Mouse (Mus musculus) MEL-GATA-1-ER (cell line): ENCODE measurements around the gene Itih5.

Experiments used
- DNase-seq: peaks from one replicate; pipeline ENCODE4 v3.0.0-alpha.2; 2012; ENCODE audit warnings: low read depth; ENCODE audit errors: extremely low read depth

Gene Itih5

DNA sequence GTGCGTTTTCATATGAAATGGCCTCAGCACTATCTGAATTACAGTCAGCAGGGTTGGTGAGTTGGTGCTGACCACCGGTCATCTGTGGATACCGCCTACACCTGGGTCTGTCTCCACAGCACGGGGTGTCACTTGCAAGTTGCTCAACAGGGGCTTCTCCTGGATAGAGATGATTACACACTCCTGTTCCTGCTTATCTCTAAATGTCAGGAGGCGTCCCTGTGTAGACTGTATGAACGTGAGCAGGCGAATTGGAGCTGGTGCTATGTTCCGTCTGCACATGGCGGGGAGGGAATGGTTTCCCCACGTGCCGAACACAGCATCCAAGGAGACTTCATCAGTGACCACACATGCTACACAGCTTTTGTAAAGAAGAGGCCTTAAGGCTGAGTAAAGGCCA, 13.9 kb downstream of the Itih5 start:
- no peak for DNase-seq

- DNase-seq: no peak
Observed at GRCm38 (mm10) chr2:10168016-10168415, 14.6 kb downstream of the Itih5 start.

DNA sequence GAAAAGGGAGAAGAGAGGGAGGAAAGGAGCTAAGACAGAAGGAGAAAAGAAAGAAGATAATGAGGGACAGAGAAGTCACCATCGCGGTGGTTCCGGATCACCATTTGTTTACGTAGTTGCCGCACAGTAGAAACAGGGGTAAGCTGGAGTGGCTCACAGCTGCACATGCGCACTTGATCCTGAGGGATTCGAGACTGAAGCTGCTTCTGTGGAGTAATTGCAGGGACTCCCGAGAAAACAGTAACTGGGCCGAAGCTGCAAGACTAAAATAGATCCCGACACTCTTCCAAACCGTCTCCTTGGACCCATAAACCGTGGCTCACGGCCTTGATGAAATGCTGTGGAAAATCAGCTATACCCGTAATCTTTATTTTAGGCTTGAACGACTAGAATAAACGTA, 16.6 kb downstream of the Itih5 start:
- DNase-seq: no peak

- DNase-seq: no peak
Observed at GRCm38 (mm10) chr2:10193553-10193952, 40.2 kb downstream of the Itih5 start.

GRCm38 (mm10) chr2:10195162-10195561, 41.8 kb downstream of the Itih5 start:
- peak; percentile 16 for DNase-seq

GRCm38 (mm10) chr2:10199326-10199725, 46.0 kb downstream of the Itih5 start:
- no peak for DNase-seq

GRCm38 (mm10) chr2:10200736-10201285, 47.4 kb downstream of the Itih5 start:
- DNase-seq: no peak

DNA sequence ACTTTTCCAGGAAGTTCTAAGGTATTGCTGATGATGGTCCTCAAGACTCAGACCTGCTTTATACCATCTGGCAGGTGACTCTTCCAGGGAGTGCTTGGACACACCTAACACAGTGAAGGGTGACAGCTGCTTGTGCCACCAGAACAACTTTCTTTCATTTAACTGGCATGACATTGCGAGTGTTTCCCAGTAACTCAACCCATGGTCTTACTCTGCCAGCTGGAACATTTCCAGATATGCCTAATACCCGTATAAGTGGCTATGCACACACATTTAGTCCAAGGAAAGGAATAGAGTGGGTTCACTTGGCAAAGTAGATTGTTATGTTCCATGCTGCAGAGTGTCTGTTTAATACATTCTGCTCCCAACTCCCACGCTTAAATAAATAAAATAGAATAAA, 50.9 kb downstream of the Itih5 start:
- DNase-seq: no peak

- DNase-seq: no peak
Observed at GRCm38 (mm10) chr2:10213468-10213867, 60.1 kb downstream of the Itih5 start.

DNA sequence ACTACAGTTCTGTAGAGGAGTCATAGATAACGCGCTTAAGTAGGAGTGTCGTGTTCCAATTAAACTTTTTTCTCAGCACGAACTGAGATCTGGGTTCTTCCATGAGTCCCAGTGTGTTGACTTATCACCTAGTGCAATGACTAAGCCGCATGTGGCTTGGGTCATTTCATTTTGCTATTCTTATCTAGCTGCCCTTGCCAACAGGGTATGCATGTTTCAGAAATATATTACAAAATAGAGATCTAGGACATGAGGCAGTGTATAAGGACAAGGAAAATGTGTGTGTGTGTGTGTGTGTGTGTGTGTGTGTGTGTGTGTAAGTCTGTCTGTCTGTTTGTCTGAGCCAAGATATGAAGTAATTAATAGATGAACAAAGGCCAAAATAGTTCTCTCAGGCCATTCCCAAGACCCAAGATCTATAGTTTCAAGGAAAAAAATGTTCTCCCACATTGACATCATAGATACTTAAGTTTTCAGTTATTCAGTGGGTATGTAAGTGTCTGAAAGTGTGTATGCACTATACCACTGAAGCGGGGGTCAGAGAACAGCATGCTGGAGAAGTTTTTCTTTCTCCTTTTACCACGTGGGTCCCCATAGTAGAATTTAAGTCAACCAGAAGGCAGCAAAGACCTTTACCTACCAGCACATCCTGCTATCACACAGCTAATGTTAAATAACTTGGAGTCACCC, 62.6 kb downstream of the Itih5 start:
- no peak for DNase-seq

DNA sequence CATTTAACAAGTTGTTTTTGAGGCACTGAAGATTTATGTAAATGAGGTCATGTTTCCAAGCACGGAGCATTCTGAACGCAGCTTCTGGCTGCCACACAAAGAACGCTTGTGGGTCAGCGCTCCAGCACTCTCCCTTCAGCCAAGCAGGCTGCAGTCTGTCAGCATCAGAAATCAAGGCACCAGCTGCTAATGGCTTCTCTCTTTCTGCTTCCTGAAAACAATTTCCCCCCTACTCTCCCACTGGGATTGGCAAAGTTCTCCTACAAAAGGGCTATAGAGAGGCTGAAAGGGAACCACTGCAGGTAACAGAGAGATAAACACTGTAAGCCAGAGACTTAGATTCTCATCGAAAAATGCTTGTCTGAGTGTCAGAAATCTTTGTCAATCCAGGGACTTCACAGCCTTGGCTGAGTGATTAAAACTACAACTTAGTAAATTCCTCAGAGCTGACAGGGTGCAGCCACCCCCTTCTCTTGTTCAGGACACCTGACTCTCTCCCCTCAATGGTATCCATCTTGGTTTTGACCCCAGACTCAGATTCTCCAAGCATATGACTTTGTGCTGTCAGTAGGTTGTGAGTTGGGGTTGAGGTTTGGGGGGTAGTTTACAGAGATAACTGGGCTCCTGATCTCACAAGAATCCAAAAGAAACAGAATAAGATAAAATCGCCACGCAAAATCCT, 63.3 kb downstream of the Itih5 start:
- no peak for DNase-seq

- DNase-seq: no peak
Observed at GRCm38 (mm10) chr2:10221862-10222261, 68.5 kb downstream of the Itih5 start.

DNA sequence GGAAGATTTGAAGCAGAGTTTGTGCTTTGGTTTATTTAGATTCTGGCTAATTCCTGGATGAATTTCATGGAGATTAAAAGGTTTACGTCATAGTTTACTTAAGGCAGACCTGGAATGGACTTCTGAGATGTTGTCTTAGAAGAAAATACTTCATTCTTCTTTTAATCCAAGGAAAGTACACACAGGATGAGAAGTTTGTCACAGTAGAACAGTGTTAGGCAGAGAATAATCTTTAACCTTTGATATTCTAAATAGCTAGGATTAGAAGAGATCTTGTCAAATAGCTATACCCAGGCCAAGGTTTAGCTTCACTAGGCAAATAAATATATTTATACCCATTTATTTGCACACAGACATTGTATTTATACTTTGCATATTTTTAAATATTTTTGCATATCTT, 73.5 kb downstream of the Itih5 start:
- no peak for DNase-seq

DNA sequence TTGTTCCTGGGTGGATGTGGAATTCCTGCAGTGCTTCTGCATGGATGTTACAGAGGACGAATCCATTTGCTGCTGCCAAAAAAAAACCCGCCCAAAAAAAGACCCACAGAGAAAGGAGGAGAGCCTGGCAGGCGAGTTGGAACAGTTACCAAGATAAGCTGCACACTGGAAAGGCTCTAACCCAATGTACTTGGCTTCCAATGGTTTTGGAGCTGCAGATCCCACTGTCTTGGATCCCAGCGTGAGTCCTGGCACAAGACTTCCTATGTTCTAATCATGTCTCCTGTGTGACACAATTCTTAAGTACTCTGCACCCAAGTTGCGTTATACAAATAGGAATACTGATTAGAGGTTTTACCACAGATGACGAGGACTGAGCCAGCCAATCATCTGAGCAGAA, 78.6 kb downstream of the Itih5 start:
- DNase-seq: no peak

DNA sequence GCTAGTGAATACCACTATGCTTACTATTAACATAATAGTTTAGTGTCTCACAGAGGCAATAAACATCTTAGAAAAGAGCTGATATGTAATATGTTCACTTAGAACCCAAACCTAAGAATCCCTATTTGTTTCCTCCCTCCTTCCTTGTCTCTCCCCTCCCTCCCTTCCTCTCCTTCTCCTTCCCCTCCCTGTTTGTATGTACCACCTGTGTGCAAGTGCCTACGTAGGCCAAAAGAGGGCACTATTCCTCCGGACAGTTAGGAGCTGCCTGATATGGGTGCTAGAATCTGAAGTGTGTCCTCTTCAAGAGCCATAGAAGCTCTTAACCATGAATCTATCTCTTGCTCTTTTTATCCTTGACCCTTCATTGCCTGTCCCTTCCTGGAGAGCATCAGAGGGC, 83.2 kb downstream of the Itih5 start:
- no peak for DNase-seq

DNA sequence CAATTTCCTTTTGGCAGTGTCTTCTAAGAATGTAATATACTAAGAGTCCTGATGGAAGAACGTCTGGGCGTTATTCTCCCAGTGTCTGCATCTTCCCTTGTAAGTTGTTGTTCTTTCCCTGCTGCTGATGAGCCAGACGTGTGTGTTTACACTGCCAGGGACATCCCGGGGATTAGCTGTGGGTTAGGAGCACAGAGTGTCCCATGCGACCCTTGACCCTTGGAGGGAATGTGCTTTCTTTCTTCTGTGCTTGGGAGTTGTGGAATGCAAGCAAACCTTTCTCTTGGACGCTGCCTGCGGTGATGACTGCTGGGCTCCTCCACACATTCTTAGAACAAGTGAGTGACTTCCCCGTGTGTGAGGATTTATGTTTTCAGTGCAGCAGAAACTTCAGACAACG, 89.6 kb downstream of the Itih5 start:
- DNase-seq: no peak

DNA sequence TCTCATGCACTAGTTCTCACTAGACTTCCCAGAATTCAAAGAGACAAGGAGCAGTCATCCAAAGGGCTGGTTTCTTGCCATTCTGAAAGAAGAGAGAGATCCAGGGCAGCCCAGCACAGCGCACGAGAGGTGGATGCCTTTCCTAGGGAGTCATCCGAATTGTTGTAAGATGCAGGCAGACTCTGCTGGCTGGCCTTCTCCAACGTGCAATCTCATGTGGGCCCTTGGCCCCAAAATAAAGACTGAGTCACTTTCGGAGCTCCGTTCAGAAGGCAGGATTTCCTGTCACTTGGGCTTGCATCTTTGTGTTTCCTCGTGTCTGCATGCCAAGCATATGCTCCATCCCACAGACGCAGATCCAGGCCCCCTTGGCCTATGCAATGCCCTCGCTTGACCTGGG, 97.1 kb downstream of the Itih5 start:
- no peak for DNase-seq

GRCm38 (mm10) chr2:10250926-10251325, 97.6 kb downstream of the Itih5 start:
- DNase-seq: no peak

DNA sequence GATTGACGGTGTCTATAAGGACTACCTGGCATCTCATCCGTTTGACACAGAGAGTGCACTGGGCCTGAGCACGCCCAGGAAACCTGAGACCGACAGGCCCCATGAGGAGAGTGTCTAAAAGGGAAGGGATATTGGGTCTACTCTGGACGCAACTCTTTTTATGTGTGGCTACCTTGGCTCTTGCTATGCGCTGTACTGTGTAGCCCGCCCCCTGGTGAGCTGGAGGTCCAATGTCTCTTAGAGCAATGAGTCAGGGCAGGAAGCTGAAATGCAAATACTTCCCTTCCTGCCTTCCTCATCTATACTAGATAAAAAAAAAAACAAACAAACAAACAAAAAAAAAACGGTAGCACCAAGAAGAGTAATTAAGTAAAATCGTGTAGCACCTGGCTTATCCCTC, 98.1 kb downstream of the Itih5 start:
- DNase-seq: no peak

GRCm38 (mm10) chr2:10252016-10252415, 98.6 kb downstream of the Itih5 start:
- DNase-seq: no peak

- DNase-seq: no peak
Observed at GRCm38 (mm10) chr2:10253351-10253750, 100.0 kb downstream of the Itih5 start.

GRCm38 (mm10) chr2:10256949-10257348, 103.6 kb downstream of the Itih5 start:
- no peak for DNase-seq

GRCm38 (mm10) chr2:10258312-10258711, 104.9 kb downstream of the Itih5 start:
- DNase-seq: no peak
